Mouse (Mus musculus) bone marrow, adult 2 months (tissue): ENCODE data around the gene Map3k6.

Experiments
- CTCF ChIP-seq: fragments of 200-500 bp; IDR thresholded peaks from 2 replicates; pipeline ENCODE4 v1.5.1; 2011; ENCODE audit warnings: low read length, control low read depth; ENCODE audit not compliant: control insufficient read depth, insufficient read depth
- POLR2A ChIP-seq: fragments of 200-500 bp; IDR thresholded peaks from 2 replicates; pipeline ENCODE4 v1.6.1; 2011; ENCODE audit warnings: low read depth, mild to moderate bottlenecking, control low read depth, low read length, borderline replicate concordance; ENCODE audit not compliant: control insufficient read depth

DNA sequence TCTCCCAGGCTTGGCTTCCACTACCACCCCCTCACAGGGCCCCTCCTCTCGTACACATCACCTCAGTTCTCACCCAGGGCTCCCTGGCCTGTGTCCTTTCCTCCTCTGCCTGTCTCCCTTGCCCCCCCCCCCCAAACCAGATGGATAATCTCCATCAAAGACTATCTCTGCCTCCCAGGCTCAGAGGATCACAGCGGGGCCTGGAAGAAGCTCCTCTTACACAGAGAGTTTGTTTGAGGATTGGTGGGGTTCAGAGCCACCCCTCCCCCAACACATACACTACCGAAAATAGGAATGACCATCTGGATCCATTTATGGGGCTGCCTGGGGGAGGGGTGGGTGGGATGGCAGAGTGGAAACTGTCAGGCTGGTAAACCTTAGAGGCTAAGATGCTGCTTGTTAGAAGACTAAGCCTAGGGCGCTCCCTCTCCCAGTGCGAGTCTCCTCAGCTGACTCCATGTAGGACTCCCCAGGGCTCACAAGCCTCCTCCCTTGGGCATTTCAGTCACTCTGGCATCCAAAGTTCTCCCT lies 41.4 kb downstream of the Map3k6 start:
- TF ChIP-seq CTCF, result no peak
- no peak for TF ChIP-seq POLR2A
